Mouse (Mus musculus) lung, adult 18-20 months (tissue): ENCODE measurements around the gene Mmadhc.

Experiments used
- DNase-seq, 2 experiments: peaks; one replicate each; pipeline ENCODE4 v3.0.0; 2022; ENCODE audit warnings: mixed read lengths in 2 of 2

Gene Mmadhc

DNA sequence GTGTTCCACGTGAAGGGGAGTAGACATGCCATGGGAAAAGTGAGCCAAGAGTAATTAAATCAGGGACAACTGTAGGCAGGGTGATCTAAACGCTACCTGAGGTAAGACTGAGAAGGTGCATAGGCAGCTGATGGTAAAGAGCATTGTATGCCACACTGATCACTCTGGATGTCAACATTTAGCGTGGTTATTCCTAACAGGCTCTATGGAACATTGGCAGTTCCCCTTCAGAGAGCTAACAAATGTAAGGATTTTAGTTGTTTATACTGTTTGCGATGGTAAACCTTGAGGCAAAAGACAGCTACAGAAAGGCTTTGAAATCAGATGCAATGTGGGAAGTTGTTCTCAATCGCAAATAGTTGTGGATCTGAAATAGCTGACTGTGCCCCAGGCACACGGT is 32.5 kb downstream of the Mmadhc start:
- DNase-seq, result no peak

DNA sequence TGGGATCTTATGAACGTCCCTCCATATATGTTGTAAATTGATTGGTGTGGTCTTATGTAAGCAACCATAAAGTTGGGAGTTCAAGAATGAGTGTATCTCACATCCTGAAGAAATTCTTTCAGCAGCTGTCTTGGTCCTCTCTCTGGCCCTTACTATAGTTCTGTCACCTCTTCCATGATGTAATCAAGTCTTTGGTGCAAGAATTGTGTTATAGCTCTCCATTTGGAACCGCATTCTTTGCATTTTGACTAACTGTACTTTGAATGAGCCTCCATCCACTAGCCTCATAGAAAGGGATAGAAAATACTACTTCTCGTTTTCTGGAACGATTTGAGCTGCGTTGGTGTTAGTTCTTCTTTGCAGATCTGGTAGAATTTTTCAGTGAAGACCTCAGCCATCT is 41.6 kb downstream of the Mmadhc start:
- DNase-seq, result no peak

DNA sequence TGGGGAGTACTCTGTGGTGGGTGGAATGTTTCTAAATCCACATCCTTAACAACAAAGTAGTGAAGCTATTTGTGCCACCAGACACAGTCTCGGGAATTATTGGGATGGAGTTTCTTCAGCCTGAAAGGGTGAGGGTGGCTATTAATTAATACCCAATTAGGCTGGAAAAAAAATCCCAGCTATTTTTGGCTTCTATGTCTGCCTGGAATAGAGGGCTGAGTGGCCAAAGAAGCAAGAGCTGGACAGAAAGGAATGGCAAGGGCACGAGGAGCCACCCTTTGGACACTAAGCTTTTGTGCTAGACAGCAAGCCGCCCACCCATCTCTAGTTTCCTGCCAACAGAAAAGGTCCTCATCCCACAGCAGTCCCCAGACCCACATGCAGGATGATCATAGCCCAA is 48.0 kb downstream of the Mmadhc start:
- DNase-seq, result no peak

DNA sequence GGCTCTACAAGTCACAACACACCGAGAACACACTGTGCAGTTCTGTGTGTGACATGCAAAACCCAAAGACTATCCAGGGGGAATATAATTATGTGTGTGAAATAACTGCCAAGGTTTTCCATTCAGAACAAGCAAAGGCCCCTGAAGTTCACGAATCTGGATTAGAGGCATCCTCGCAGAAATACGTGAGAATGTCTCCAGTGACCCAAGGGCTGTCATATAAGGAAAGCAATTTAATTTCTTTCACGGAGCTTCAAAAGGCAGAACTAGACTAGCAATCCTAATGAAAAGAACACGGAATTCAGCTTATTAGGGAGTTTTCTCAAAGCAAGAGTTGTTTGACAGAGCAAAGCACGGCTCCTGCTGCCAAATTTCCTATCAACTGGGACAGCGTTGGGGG is 63.1 kb downstream of the Mmadhc start:
- no peak for DNase-seq
